Comparison of ENCODE assay signal across 29 mouse cellular contexts in the genomic region with DNA sequence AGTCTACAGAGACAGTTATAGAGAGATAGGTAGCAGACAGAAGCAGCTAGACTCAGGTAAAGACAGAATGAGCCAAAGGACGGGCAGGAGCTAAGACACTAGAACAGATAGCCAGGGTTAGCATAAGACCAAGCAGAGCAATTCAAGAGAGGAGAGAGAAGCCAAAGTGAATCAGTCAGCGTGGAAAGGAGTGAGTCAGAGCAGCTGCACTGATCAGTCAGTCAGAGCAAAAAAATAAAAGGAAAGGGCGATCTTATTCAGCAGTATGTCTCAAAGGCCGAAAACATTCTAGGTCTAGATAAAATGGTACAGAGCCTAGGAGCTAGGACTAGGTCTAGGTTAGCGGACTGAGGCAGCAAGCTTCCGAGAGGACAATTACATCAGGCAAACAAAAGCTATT.
DNase-seq lines count a peak whose midpoint lies in the region; ATAC-seq and TF ChIP-seq lines count a peak whose summit lies in the region.
"Had no signal": no experiment of that assay in that cellular context is flagged by ENCODE, and none has a peak within 500 bp of the region (broad histone marks: within the 10 kb centered on the region; RNA-seq: fewer than 3 reads in every experiment).

No protein-coding gene starts in this region.

- H3ac ChIP-seq in myocyte (ENCODE audit: control insufficient read depth, insufficient read length): no peak overlapping the region

- no peaks in the 10 kb centered on the region for H3K9me3 ChIP-seq in hindbrain, embryonic 13.5 days
- no peaks in the 10 kb centered on the region for H3K9me3 ChIP-seq in hindbrain, embryonic 10.5 days
- H3K9me3 ChIP-seq in midbrain, embryonic 11.5 days (ENCODE audit: control insufficient read depth, low read length): no peaks in the 10 kb centered on the region
- no peaks in the 10 kb centered on the region for H3K9me3 ChIP-seq in midbrain, postnatal 0 days (ENCODE audit: low read length)
- H3K9me3 ChIP-seq: embryonic facial prominence, embryonic 10.5 days; embryonic facial prominence, embryonic 13.5 days; forebrain, embryonic 10.5 days; forebrain, embryonic 13.5 days; G1E; heart, embryonic 10.5 days; hindbrain, embryonic 15.5 days had no signal

- H3K4me1 ChIP-seq in hindbrain, embryonic 13.5 days (replicated peaks): no peaks in the 10 kb centered on the region
- no peaks in the 10 kb centered on the region for H3K4me1 ChIP-seq in hindbrain, embryonic 10.5 days (replicated peaks)
- no peaks in the 10 kb centered on the region for H3K4me1 ChIP-seq in midbrain, embryonic 11.5 days (ENCODE audit: control insufficient read depth, insufficient read depth, low read length)
- H3K4me1 ChIP-seq in midbrain, postnatal 0 days (ENCODE audit: insufficient read depth, low read length): no peaks in the 10 kb centered on the region
- H3K4me1 ChIP-seq: embryonic facial prominence, embryonic 10.5 days; embryonic facial prominence, embryonic 13.5 days; forebrain, embryonic 10.5 days; forebrain, embryonic 13.5 days; hindbrain, embryonic 15.5 days had no signal

- no peak for TF ChIP-seq POLR2A in myocyte (IDR thresholded peaks at IDR 0.05; ENCODE audit: insufficient read length, low read depth)

- no peak overlapping the region for H3K9ac ChIP-seq in hindbrain, embryonic 13.5 days
- H3K9ac ChIP-seq in midbrain, embryonic 11.5 days (ENCODE audit: low read length): no peak overlapping the region
- H3K9ac ChIP-seq in midbrain, postnatal 0 days (replicated peaks; ENCODE audit: low read length, poor library complexity, severe bottlenecking): no peak overlapping the region
- H3K9ac ChIP-seq: embryonic facial prominence, embryonic 13.5 days; forebrain, embryonic 13.5 days; forebrain, postnatal 0 days; hindbrain, embryonic 15.5 days had no signal

- peaks cover 74% of the 10 kb centered on the region for H3K79me2 ChIP-seq in myocyte (ENCODE audit: control insufficient read depth, insufficient read depth)

- no peak for TF ChIP-seq CTCF in midbrain, postnatal 0 days (IDR thresholded peaks at IDR 0.05)

- peak overlapping the region; percentile 4; the same call in 1 of the 2 replicates for H3K27ac ChIP-seq in hindbrain, embryonic 13.5 days
- H3K27ac ChIP-seq in hindbrain, embryonic 10.5 days: no peak overlapping the region
- no peak overlapping the region for H3K27ac ChIP-seq in midbrain, embryonic 11.5 days (ENCODE audit: low read depth, low read length)
- H3K27ac ChIP-seq in midbrain, postnatal 0 days (ENCODE audit: low read depth, low read length): no peak overlapping the region
- H3K27ac ChIP-seq: embryonic facial prominence, embryonic 10.5 days; embryonic facial prominence, embryonic 13.5 days; forebrain, embryonic 10.5 days; forebrain, embryonic 13.5 days; gastrocnemius, adult 2 months; heart, embryonic 10.5 days; hindbrain, embryonic 15.5 days had no signal

- 87% methylated on average over 6 of the region's 6 CpGs for WGBS in hindbrain, embryonic 13.5 days
- WGBS in hindbrain, embryonic 10.5 days: 90% methylated on average over 6 of the region's 6 CpGs
- WGBS in midbrain, embryonic 11.5 days: 87% methylated on average over 6 of the region's 6 CpGs
- WGBS in midbrain, postnatal 0 days: 88% methylated on average over 6 of the region's 6 CpGs

- intact Hi-C loops in heart, postnatal 25 days (cut with DNase I): no loop called here

- ATAC-seq in hindbrain, embryonic 13.5 days (ENCODE audit: low FRiP score): no peak
- no peak for ATAC-seq in midbrain, embryonic 11.5 days (ENCODE audit: low FRiP score)
- ATAC-seq in midbrain, postnatal 0 days (ENCODE audit: low FRiP score): no peak
- ATAC-seq: activated CD4-positive, CD25-positive, alpha-beta regulatory T cell, adult 4 months; forebrain, embryonic 13.5 days; forebrain, postnatal 0 days; intestine, postnatal 0 days had no signal

- DNase-seq in hindbrain, embryonic 10.5 days (ENCODE audit: low spot score): no peak
- peak; percentile 10 for DNase-seq in midbrain, embryonic 11.5 days (ENCODE audit: low spot score, missing footprints)
- no peak for DNase-seq in midbrain, postnatal 0 days (ENCODE audit: low spot score)
- DNase-seq in NIH3T3 (ENCODE audit: low read depth): peak; percentile 24
- DNase-seq in heart, postnatal 25 days (ENCODE audit: low spot score): no peak
- no peak for DNase-seq in right cerebral cortex, postnatal 10 days (ENCODE audit: low spot score in 2 of 2)
- DNase-seq: adrenal gland, postnatal 14 days; cerebellum, adult 11-12 months; cerebellum, adult 8-10 months; cerebellum, postnatal 10 days; cerebellum, postnatal 36 days; embryo, embryonic 11 days; forebrain, postnatal 0 days; gastrocnemius, adult 2 months; gastrocnemius, postnatal 25 days; heart, adult 18-20 months; heart, postnatal 36 days had no signal

- no peak overlapping the region for H3K4me3 ChIP-seq in hindbrain, embryonic 13.5 days
- no peak overlapping the region for H3K4me3 ChIP-seq in hindbrain, embryonic 10.5 days
- H3K4me3 ChIP-seq in midbrain, embryonic 11.5 days (ENCODE audit: low read depth, low read length): no peak overlapping the region
- H3K4me3 ChIP-seq in midbrain, postnatal 0 days (ENCODE audit: low read depth, low read length): no peak overlapping the region
- no peak overlapping the region for H3K4me3 ChIP-seq in myocyte
- H3K4me3 ChIP-seq: embryonic facial prominence, embryonic 10.5 days; embryonic facial prominence, embryonic 13.5 days; forebrain, embryonic 10.5 days; forebrain, embryonic 13.5 days; gastrocnemius, adult 2 months; heart, embryonic 10.5 days; hindbrain, embryonic 15.5 days had no signal

- H3K27me3 ChIP-seq in hindbrain, embryonic 13.5 days: no peaks in the 10 kb centered on the region
- no peaks in the 10 kb centered on the region for H3K27me3 ChIP-seq in hindbrain, embryonic 10.5 days (ENCODE audit: insufficient read depth, poor library complexity, severe bottlenecking)
- H3K27me3 ChIP-seq in midbrain, embryonic 11.5 days (ENCODE audit: control insufficient read depth, insufficient read depth, low read length): no peaks in the 10 kb centered on the region
- no peaks in the 10 kb centered on the region for H3K27me3 ChIP-seq in midbrain, postnatal 0 days (ENCODE audit: insufficient read depth, low read length)
- H3K27me3 ChIP-seq in myocyte (ENCODE audit: control insufficient read depth, insufficient read depth, insufficient read length): no peaks in the 10 kb centered on the region
- H3K27me3 ChIP-seq: CH12.LX; embryonic facial prominence, embryonic 13.5 days; forebrain, embryonic 13.5 days; hindbrain, embryonic 15.5 days had no signal

- peaks cover 11% of the 10 kb centered on the region for H3K36me3 ChIP-seq in hindbrain, embryonic 13.5 days
- H3K36me3 ChIP-seq in hindbrain, embryonic 10.5 days: peaks cover 44% of the 10 kb centered on the region
- H3K36me3 ChIP-seq in midbrain, embryonic 11.5 days (ENCODE audit: control insufficient read depth, insufficient read depth, low read length): no peaks in the 10 kb centered on the region; the same call in 1 of the 2 replicates
- H3K36me3 ChIP-seq in midbrain, postnatal 0 days (ENCODE audit: insufficient read depth, low read length): peaks cover 4% of the 10 kb centered on the region
- H3K36me3 ChIP-seq in myocyte (ENCODE audit: control insufficient read depth, insufficient read depth): peaks cover 10% of the 10 kb centered on the region

- no peak overlapping the region for H3K4me2 ChIP-seq in hindbrain, embryonic 13.5 days
- no peak overlapping the region for H3K4me2 ChIP-seq in midbrain, embryonic 11.5 days
- no peak overlapping the region for H3K4me2 ChIP-seq in midbrain, postnatal 0 days (ENCODE audit: low read depth, low read length, poor library complexity, severe bottlenecking)
- peak overlapping the region; percentile 70 for H3K4me2 ChIP-seq in myocyte (ENCODE audit: low read depth)
- H3K4me2 ChIP-seq: embryonic facial prominence, embryonic 13.5 days; forebrain, embryonic 13.5 days; hindbrain, embryonic 15.5 days had no signal

TF ChIP-seq in myocyte, 11 proteins besides CTCF, POLR2A, EP300 and RAD21:
- TF ChIP-seq POLR2AphosphoS2 (IDR thresholded peaks at IDR 0.05; ENCODE audit: insufficient read length, low read depth): no peak
- TF ChIP-seq TCF12 (IDR thresholded peaks at IDR 0.05; ENCODE audit: insufficient read depth, poor library complexity, severe bottlenecking): peak; percentile 74
- TF ChIP-seq E2F4 (IDR thresholded peaks at IDR 0.05; ENCODE audit: insufficient read depth): no peak
- no peak for TF ChIP-seq MAX (IDR thresholded peaks at IDR 0.05; ENCODE audit: low read depth)
- peak in 1 of 3 experiments; percentile 64 for TF ChIP-seq MYOG (IDR thresholded peaks at IDR 0.05; ENCODE audit: control insufficient read depth in 1 of 3, insufficient read depth in 1 of 3, insufficient read length in 2 of 3, low read depth in 2 of 3)
- TF ChIP-seq CEBPB (IDR thresholded peaks at IDR 0.05; ENCODE audit: insufficient read depth, poor library complexity, severe bottlenecking): no peak
- peak; percentile 95 to 99 (median 97) for TF ChIP-seq MYOD1 (IDR thresholded peaks at IDR 0.05; ENCODE audit: control insufficient read depth in 1 of 3, insufficient read length in 2 of 3, low read depth in 2 of 3)
- peak; percentile 60 for TF ChIP-seq TCF3 (IDR thresholded peaks at IDR 0.05; ENCODE audit: insufficient read length, low read depth)
- no peak for TF ChIP-seq USF1 (IDR thresholded peaks at IDR 0.05; ENCODE audit: low read depth)
- no peak for TF ChIP-seq REST (IDR thresholded peaks at IDR 0.05; ENCODE audit: insufficient read depth, insufficient read length)
- TF ChIP-seq SRF (IDR thresholded peaks at IDR 0.05; ENCODE audit: control insufficient read depth, insufficient read length, low read depth): no peak
TF ChIP-seq in myocyte: peak in this region for 4.

Comparison
In these comparisons a context has a peak if more than half of its experiments do, and no peak if none do; other contexts are left out.
1. DNase-seq: peak in midbrain, embryonic 11.5 days (single experiment) and NIH3T3 (single experiment); none in hindbrain, embryonic 10.5 days (single experiment), midbrain, postnatal 0 days (single experiment), heart, postnatal 25 days (single experiment) and right cerebral cortex, postnatal 10 days (0 of 2).